Mouse (Mus musculus): ENCODE data around the gene Slc6a19.

Gene Slc6a19

DNA sequence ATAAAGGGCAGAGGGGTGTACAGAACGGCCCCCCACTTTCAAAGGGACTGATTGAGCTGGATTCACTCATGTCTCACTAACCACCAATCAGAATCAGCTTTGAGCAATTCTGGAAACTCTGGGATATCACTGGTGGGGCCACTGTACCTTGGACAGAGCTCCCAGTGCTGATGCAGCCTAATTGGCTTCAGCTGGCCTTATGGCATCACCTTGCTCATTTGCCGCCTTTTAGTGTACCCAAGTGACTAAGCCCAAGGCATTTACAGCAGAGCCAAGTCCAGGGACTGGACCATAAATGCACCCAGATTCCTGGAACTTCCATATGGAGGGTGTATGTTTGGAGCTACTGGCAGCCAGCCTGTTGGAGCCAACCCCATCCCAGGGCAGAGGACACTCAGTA is 45.7 kb downstream of the Slc6a19 start:
- no peak for DNase-seq (ENCODE audit: low spot score)

GRCm38 (mm10) chr13:73654976-73655375 is 49.7 kb downstream of the Slc6a19 start:
- no peak for DNase-seq (ENCODE audit: low spot score)

DNA sequence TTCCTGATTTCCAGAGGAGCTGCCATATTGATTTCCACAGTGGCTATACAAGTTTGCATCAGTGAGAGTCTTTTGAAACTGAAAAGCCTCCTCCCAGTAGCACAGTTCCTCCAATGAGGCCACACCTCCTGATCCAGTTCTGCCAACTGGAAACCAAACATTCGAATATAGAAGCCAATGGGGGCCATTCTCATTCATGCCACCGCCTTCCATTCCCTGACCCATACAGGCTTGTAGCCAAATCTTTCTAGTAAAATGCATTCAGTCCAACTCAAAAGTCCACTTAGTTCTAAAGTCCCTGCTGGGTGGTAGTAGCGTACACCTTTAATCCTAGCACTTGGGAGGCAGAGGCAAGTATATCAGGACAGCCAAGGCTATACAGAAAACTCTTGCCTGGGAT is 51.4 kb downstream of the Slc6a19 start:
- no peak for DNase-seq (ENCODE audit: low spot score)

GRCm38 (mm10) chr13:73646397-73647087 is 58.1 kb downstream of the Slc6a19 start:
- peak; percentile 60 for DNase-seq (ENCODE audit: low spot score)

GRCm38 (mm10) chr13:73641296-73641695 is 63.4 kb downstream of the Slc6a19 start:
- DNase-seq (ENCODE audit: low spot score) = no peak

GRCm38 (mm10) chr13:73637826-73638225 is 66.8 kb downstream of the Slc6a19 start:
- DNase-seq (ENCODE audit: low spot score) = no peak

- DNase-seq (ENCODE audit: low spot score) = no peak
These were observed 72.8 kb downstream of the Slc6a19 start for GRCm38 (mm10) chr13:73631837-73632236.

Data from layer of hippocampus, adult 11-12 months (tissue).